Mouse (Mus musculus) megakaryocyte progenitor cell, adult 5-6 weeks (primary cell): ENCODE measurements at regions not wholly inside any gene's neighbourhood (a gene's known extent, or its start where the extent isn't known, plus 50 kb on each side); places are given as distances from the start of the nearest gene placed in this dataset.

ENCODE experiments used
- ATAC-seq: replicated peaks from 2 replicates; pipeline ENCODE4 v1.8.0; 2016; ENCODE audit warnings: mild to moderate bottlenecking, moderate TSS enrichment, inconsistent platforms; ENCODE audit not compliant: poor library complexity

DNA sequence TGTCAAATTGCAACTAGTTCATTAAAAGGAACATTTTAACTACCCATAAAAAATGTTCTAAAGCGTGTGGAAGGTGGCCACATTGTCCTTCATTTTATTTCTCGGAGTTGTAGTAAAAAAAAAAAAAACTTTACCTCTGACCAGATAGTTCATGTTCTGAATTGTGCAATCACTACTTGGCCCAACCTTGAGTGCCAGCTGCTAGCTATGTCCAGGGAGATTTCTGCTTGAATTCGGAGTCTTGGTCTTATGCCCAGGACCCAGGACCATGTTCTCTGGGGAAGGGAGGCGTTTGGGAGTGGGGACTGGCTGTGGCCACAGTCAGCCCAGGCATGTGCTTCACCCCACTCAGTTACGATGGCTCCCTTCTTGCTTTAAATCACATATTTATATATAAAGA is 54.9 kb upstream of the Atp1b3 start:
- no peak for ATAC-seq

DNA sequence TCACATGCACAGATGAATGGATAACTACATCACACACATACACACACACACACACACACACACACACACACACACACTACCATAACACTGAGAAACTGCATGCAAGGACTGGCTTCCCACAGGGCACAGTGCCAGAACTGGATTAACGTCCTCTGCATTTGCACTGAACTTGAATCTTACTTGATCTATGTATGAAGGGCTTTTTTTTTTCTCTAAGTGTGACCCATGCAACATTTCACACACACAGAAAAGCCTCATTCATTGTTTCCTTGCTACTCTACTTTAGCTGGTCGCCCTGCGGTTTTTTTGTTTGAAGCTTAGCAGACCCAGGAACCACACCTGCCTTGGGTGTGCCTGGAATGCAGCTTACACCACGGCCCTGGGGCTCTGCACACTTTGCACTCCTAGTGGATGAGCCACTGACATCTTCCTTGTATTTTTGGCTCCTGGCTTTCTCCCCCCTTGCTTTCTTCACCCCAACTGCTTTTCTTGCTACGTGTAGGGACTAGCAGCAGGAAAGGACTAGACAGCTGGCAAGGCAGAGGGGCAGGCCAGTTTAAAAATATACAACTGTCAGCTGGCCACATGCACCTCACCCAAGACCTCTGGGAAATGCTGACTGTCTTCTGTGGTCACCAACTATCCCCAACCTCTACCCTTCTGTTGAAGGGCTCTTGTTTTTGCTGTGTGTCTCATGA is 51.8 kb upstream of the Atp1b3 start:
- ATAC-seq: peak; percentile 81
